In the genomic region with DNA sequence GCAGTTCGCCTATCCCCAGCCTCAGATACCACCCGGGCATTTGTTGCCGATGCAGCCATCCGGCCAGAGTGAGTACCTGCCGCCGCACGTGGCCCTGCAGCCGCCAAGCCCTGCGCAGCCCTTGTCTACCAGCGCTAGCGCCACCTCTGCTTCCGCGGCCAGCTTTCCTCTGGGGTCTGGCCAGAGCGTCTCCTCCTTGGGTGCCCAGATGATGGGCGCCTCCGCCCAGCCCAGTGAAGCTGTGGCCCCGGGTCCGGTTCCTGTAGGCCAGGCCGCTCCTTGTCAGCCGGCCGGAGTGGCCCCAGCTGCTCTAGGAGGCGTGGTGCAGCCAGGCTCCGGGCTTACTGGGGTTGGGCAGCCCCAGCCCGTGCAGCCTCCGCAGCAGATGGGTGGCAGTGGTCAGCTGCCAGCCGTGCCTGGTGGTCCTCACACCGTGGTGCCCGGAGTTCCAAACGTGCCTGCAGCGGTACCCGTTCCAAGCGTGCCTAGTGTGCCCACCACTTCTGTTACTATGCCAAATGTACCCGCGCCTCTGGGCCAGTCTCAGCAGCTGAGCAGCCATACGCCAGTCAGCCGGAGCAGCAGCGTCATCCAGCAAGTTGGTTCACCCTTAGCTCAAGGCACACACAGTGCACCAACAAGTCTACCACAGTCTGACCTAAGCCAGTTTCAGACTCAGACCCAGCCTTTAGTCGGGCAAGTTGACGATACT, we compare ENCODE assay signal across 8 mouse cellular contexts. TPM values are rescaled to one million over a fixed set of nuclear protein-coding genes. Genes with fewer than 3 reads are reported as not detected.
DNase-seq lines count a peak whose midpoint lies in the region; ATAC-seq lines count a peak whose summit lies in the region.

No protein-coding gene starts in this region.

- H3K9me3 ChIP-seq in hindbrain, embryonic 15.5 days, result no peaks in the 10 kb centered on the region

- H3K36me3 ChIP-seq in hindbrain, embryonic 15.5 days, result no peaks in the 10 kb centered on the region

- ATAC-seq in hindbrain, embryonic 15.5 days (ENCODE audit: low FRiP score, low read depth), result peak; percentile 61
- peak; percentile 10 for ATAC-seq in megakaryocyte, adult 5-6 weeks (ENCODE audit: poor library complexity, severe bottlenecking)

- DNase-seq in R1 (ENCODE audit: low read depth, low spot score), result peak; percentile 18
- DNase-seq in cerebellum, postnatal 36 days, result peak; percentile 41 to 48
- peak; percentile 42 to 44 for DNase-seq in frontal cortex, postnatal 36 days (ENCODE audit: low spot score in 2 of 2)
- peak; percentile 19 to 35 for DNase-seq in left cerebral cortex, adult 9 months (ENCODE audit: low spot score in 2 of 2)
- DNase-seq in retina, postnatal 7 days (ENCODE audit: low read depth, low spot score), result peak; percentile 24
- DNase-seq in urinary bladder, postnatal 10 days (ENCODE audit: low spot score), result peak; percentile 18

- no peaks in the 10 kb centered on the region for H3K27me3 ChIP-seq in hindbrain, embryonic 15.5 days

- H3K9ac ChIP-seq in hindbrain, embryonic 15.5 days, result peak overlapping the region; percentile 98

- H3K4me2 ChIP-seq in hindbrain, embryonic 15.5 days, result peak overlapping the region; percentile 89

- 0% methylated on average over 39 of the region's 39 CpGs for WGBS in hindbrain, embryonic 15.5 days

- H3K4me3 ChIP-seq in hindbrain, embryonic 15.5 days, result peak overlapping the region; percentile 93

- H3K27ac ChIP-seq in hindbrain, embryonic 15.5 days (replicated peaks), result peak overlapping the region; percentile 98

- H3K4me1 ChIP-seq in hindbrain, embryonic 15.5 days (replicated peaks), result peaks cover 28% of the 10 kb centered on the region

RNA-seq across cellular contexts. Expression of gene Tsc22d2, which starts 2.4 kb away (rescaled TPM):
- polyA plus RNA-seq in hindbrain, embryonic 15.5 days (2015; fragmentation: Nextera tagmentation; extraction: Ambion mirVana), result 8.4 and 9.3 TPM in 2 replicates
- total RNA-seq in megakaryocyte, adult 5-6 weeks (2015), result 24.6 and 27.2 TPM in 2 replicates
- 13.9 and 15.7 TPM in 2 replicates for total RNA-seq in megakaryocyte, adult 5-6 weeks (2017)

Comparison
In these comparisons a context has a peak if more than half of its experiments do, and no peak if none do; other contexts are left out.
1. Peak in every context shown above with its lines: DNase-seq, ATAC-seq, H3K4me3 ChIP-seq and H3K27ac ChIP-seq.